Mouse (Mus musculus): ENCODE measurements around the gene Mtif3. TPM values are rescaled to one million over a fixed set of nuclear protein-coding genes. Genes with fewer than 3 reads are reported as not detected.

Mtif3 gene
- polyA plus RNA-seq, 1 experiment = 20.7 TPM

DNA sequence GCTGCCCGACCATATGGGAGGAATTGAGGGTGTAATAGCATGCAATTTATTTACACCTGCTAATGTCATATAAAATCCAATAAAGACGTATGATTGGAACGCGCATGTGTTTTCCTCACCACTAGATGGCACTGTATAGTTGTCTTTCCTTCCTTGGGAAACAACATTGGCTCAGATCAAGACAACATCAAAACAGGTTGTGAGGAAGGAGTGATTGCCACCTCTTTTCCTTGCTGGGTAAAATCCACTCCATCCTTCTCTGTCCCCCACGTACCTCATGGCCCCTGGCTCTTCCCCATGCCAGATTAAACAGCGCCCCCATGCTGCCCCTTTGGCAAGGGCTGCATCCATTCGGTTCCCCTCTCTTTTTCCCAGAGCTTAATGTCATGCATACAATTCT lies 23.4 kb downstream of the Mtif3 start:
- H3K4me1 ChIP-seq (ENCODE audit: control insufficient read depth, insufficient read depth, low read length) = no peaks in the 10 kb centered on the region
- peak; percentile 57 for TF ChIP-seq CTCF (IDR thresholded peaks at IDR 0.05; ENCODE audit: extremely low read depth, insufficient read depth, low read length)
- TF ChIP-seq POLR2A (IDR thresholded peaks at IDR 0.05; ENCODE audit: extremely low read depth, insufficient read depth, low read length) = no peak
- no peak overlapping the region for H3K27ac ChIP-seq (ENCODE audit: insufficient read depth, low read length)
- H3K4me3 ChIP-seq (ENCODE audit: insufficient read depth, low read length) = no peak overlapping the region

DNA sequence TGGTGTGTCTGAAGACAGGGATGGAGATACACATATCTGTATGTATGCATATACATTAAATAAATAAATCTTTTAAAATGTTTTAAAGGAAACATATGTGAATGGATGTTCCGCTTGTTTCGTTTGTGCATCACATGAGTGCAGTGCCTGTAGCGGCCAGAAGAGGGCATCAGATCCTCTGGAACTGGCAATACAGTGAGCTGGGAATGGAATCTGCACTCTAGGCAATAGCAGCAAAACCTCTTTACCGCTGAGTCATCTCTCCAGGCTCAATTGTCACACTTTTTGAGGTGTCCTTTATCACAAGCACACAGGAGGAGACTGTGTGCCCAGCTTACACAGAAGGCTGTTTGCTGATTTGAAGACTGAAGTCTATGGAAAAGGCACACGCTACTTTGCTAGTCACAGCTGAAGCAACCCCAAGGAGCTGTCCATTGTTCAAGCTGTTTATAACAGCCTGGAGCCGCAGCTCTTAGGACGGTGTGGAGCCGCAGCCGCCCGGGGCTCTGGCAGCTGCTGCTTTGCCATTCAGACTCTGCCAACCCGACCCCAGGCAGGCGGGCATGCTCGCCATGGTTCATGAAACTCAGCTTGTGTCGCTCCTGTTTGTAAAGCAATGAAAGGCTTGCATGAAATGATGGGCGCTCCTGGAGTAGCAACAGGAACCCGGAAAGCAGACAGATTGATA lies 24.3 kb downstream of the Mtif3 start:
- H3K4me1 ChIP-seq (ENCODE audit: control insufficient read depth, insufficient read depth, low read length) = no peaks in the 10 kb centered on the region
- H3K27ac ChIP-seq (ENCODE audit: insufficient read depth, low read length) = no peak overlapping the region

GRCm38 (mm10) chr5:146937541-146938503 lies 25.8 kb downstream of the Mtif3 start:
- Histone ChIP-seq H3K4me3 (ENCODE audit: insufficient read depth, low read length) (no peak overlapping the region), H3K27ac (ENCODE audit: insufficient read depth, low read length) (no peak overlapping the region), H3K4me1 (ENCODE audit: control insufficient read depth, insufficient read depth, low read length) (no peaks in the 10 kb centered on the region)
- no peak for TF ChIP-seq CTCF (IDR thresholded peaks at IDR 0.05; ENCODE audit: extremely low read depth, insufficient read depth, low read length)
- no peak for TF ChIP-seq POLR2A (IDR thresholded peaks at IDR 0.05; ENCODE audit: extremely low read depth, insufficient read depth, low read length)

More for the DNA sequence above, 24.3 kb downstream of the Mtif3 start:
- H3K4me3 ChIP-seq (ENCODE audit: insufficient read depth, low read length) = no peak overlapping the region
- TF ChIP-seq POLR2A (IDR thresholded peaks at IDR 0.05; ENCODE audit: extremely low read depth, insufficient read depth, low read length) (no peak), CTCF (IDR thresholded peaks at IDR 0.05; ENCODE audit: extremely low read depth, insufficient read depth, low read length) (no peak)

DNA sequence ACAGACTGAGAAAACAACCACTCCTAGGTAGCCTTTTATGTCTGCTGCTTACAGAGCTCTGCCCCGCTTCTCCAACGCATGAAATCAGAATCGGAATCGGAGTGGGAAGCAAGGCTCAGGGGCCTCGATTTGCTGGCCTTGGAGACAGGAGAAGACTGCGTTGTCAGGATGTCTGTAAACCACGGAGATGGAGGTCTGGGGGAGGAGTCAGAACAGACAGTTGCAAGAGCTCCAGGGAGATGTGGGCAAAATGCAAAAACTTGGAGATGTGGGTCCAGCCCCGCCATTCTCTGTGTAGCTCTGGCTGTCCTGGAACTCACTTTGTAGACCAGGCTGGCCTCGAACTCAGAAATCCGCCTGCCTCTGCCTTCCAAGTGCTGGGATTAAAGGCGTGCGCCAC lies 30.1 kb downstream of the Mtif3 start:
- H3K4me3 ChIP-seq (ENCODE audit: insufficient read depth, low read length) = no peak overlapping the region
- H3K27ac ChIP-seq (ENCODE audit: insufficient read depth, low read length) = no peak overlapping the region
- H3K4me1 ChIP-seq (ENCODE audit: control insufficient read depth, insufficient read depth, low read length) = no peaks in the 10 kb centered on the region
- no peak for TF ChIP-seq POLR2A (IDR thresholded peaks at IDR 0.05; ENCODE audit: extremely low read depth, insufficient read depth, low read length)
- no peak for TF ChIP-seq CTCF (IDR thresholded peaks at IDR 0.05; ENCODE audit: extremely low read depth, insufficient read depth, low read length)

GRCm38 (mm10) chr5:146931904-146932553 lies 31.6 kb downstream of the Mtif3 start:
- H3K4me3 ChIP-seq (ENCODE audit: insufficient read depth, low read length) = no peak overlapping the region
- no peaks in the 10 kb centered on the region for H3K4me1 ChIP-seq (ENCODE audit: control insufficient read depth, insufficient read depth, low read length)
- TF ChIP-seq POLR2A (IDR thresholded peaks at IDR 0.05; ENCODE audit: extremely low read depth, insufficient read depth, low read length) (no peak), CTCF (IDR thresholded peaks at IDR 0.05; ENCODE audit: extremely low read depth, insufficient read depth, low read length) (no peak)
- H3K27ac ChIP-seq (ENCODE audit: insufficient read depth, low read length) = no peak overlapping the region

DNA sequence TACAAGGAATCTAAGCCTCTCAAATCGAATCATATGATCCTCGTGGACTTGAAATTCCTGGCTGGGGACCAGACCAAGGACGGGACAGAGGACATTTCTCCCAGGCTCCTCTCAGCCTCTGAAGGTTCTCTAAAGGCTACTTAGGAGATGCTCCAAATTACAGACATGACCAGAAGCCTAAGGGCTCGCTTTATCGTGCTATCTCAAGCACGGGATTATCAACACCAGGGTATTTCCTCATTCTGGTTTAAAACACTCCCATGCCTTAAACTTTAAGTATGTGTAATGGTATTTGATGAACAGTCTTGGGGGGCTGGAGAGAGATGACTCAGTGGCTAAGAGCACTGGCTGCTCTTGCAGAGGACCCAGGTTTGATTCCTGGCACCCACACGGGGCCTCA lies 32.2 kb downstream of the Mtif3 start:
- Histone ChIP-seq H3K27ac (ENCODE audit: insufficient read depth, low read length) (no peak overlapping the region), H3K4me1 (ENCODE audit: control insufficient read depth, insufficient read depth, low read length) (no peaks in the 10 kb centered on the region), H3K4me3 (ENCODE audit: insufficient read depth, low read length) (no peak overlapping the region)
- TF ChIP-seq POLR2A (IDR thresholded peaks at IDR 0.05; ENCODE audit: extremely low read depth, insufficient read depth, low read length) = no peak
- no peak for TF ChIP-seq CTCF (IDR thresholded peaks at IDR 0.05; ENCODE audit: extremely low read depth, insufficient read depth, low read length)

DNA sequence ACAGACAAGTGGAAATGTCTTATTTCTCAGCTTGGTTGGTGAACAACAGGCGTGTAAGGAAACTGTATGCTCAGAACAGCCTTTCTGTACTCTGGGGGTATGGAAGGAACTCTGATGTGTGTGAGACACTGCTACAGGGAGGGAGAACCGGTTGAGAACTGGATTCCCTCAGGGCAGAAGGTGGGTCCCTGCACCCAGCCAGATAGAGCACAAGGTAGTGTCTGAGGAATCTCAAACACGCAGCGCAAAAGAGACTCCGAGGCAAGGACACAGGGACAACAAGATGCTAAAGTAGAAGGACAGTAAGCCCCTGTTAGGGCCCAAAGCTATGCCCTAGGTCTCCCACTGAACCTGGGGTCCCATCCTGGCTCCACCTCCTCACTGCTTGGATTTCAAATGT lies 36.9 kb downstream of the Mtif3 start:
- TF ChIP-seq CTCF (IDR thresholded peaks at IDR 0.05; ENCODE audit: extremely low read depth, insufficient read depth, low read length) = no peak
- TF ChIP-seq POLR2A (IDR thresholded peaks at IDR 0.05; ENCODE audit: extremely low read depth, insufficient read depth, low read length) = no peak
- H3K4me1 ChIP-seq (ENCODE audit: control insufficient read depth, insufficient read depth, low read length) = no peaks in the 10 kb centered on the region
- no peak overlapping the region for H3K27ac ChIP-seq (ENCODE audit: insufficient read depth, low read length)
- no peak overlapping the region for H3K4me3 ChIP-seq (ENCODE audit: insufficient read depth, low read length)

DNA sequence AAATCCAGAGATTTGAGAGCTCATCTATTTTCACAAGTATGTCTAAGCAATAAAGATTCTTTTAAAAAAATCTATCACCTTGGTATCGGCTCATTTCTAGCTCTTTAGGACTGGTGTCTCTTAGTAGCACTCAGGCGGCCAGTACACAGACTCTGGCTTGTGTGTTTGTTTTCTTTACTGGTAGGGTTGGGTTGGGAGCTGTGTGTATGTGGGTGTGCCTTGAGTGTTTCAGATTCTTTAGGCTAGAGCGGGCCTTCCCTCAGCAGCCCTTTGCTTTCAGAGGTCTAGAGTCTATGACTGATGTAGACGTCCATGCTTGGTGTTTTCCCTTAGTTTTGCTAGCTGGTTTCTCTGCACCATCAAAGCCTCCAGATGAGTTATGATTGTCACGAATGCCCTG lies 40.1 kb downstream of the Mtif3 start:
- no peaks in the 10 kb centered on the region for H3K4me1 ChIP-seq (ENCODE audit: control insufficient read depth, insufficient read depth, low read length)
- TF ChIP-seq CTCF (IDR thresholded peaks at IDR 0.05; ENCODE audit: extremely low read depth, insufficient read depth, low read length) (no peak), POLR2A (IDR thresholded peaks at IDR 0.05; ENCODE audit: extremely low read depth, insufficient read depth, low read length) (no peak)
- no peak overlapping the region for H3K4me3 ChIP-seq (ENCODE audit: insufficient read depth, low read length)
- H3K27ac ChIP-seq (ENCODE audit: insufficient read depth, low read length) = no peak overlapping the region

DNA sequence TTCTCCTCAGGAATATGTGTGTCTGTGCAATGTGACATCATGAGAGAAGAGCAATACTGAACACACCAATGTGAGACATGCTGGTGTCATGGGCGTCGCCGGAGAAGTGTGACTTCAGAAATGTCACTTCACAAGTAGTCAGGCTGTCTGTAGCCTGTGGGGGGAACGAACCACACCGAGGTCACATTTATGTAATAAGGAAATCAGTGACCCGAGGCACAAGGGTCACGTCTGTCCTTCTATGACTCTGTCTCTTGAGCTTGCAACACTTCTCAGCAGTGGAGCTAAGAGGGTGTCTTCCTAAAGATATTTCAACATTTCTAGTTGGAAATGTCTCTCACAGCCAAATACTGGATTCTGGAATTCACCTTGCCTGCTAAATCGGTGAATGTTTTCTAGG lies 42.4 kb downstream of the Mtif3 start:
- no peak for TF ChIP-seq CTCF (IDR thresholded peaks at IDR 0.05; ENCODE audit: extremely low read depth, insufficient read depth, low read length)
- TF ChIP-seq POLR2A (IDR thresholded peaks at IDR 0.05; ENCODE audit: extremely low read depth, insufficient read depth, low read length) = no peak
- Histone ChIP-seq H3K27ac (ENCODE audit: insufficient read depth, low read length) (no peak overlapping the region), H3K4me1 (ENCODE audit: control insufficient read depth, insufficient read depth, low read length) (no peaks in the 10 kb centered on the region), H3K4me3 (ENCODE audit: insufficient read depth, low read length) (no peak overlapping the region)
